Mouse (Mus musculus) heart, adult 2 months (tissue): ENCODE measurements around the gene Chic1.

Experiments
- CTCF ChIP-seq: fragments of 200-600 bp; IDR thresholded peaks from 2 replicates; pipeline ENCODE4 v1.8.1; 2022; ENCODE audit warnings: antibody characterized with exemption, mild to moderate bottlenecking, moderate library complexity
- EP300 ChIP-seq: fragments of 200-500 bp; IDR thresholded peaks from 2 replicates; pipeline ENCODE4 v1.6.1; 2011; ENCODE audit warnings: low read depth, low read length, control low read depth; ENCODE audit not compliant: insufficient read depth

DNA sequence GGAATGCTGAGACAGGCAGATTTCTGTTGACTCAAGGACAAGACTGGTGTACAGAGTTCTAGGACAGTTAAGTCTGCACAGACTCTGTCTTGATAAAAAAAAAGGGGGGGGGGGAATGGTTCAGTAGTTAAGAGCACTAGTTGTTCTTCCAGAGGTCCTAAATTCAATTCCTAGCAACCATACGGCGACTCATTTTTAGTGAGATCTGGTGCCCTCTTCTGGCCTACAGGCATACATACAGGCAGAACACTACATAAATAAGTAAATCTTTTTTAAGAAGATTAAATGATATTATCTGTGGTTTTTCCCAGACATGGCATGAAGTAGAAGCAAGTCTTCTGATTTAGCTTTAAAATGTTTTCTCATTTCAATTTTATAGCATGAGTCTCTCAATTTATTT, 15.4 kb downstream of the Chic1 start:
- peak; percentile 72 for TF ChIP-seq CTCF
- no peak for TF ChIP-seq EP300
